Mouse (Mus musculus) adrenal gland, postnatal 36 days (tissue): ENCODE results near the gene Maml2. TPM values are rescaled to one million over a fixed set of nuclear protein-coding genes. Genes with fewer than 3 reads are reported as not detected.

Source experiments
- DNase-seq, 2 experiments: peaks; one replicate each; pipeline ENCODE4 v3.0.0; 2021; ENCODE audit warnings: mixed read lengths in 1 of 2
- total RNA-seq, 2 experiments: library from RNA; stranded (reverse); gene quantifications; 2 replicates each; pipeline ENCODE4 v1.2.3; 2021

The Maml2 gene
- total RNA-seq, 2 experiments from 2014 or later, result 5.9 to 7.4 TPM

- no peak for DNase-seq
Measured at GRCm38 (mm10) chr9:13493746-13494145, 196.0 kb downstream of the Maml2 start.

- DNase-seq, result no peak
Measured at GRCm38 (mm10) chr9:13495530-13495929, 197.8 kb downstream of the Maml2 start.

GRCm38 (mm10) chr9:13497016-13497415 lies 199.3 kb downstream of the Maml2 start:
- no peak for DNase-seq

- no peak for DNase-seq
Measured at GRCm38 (mm10) chr9:13497690-13498333, 200.1 kb downstream of the Maml2 start.

- DNase-seq, result no peak
Measured at GRCm38 (mm10) chr9:13500045-13500444, 202.3 kb downstream of the Maml2 start.

- DNase-seq, result no peak
Measured at GRCm38 (mm10) chr9:13505024-13505423, 207.3 kb downstream of the Maml2 start.

GRCm38 (mm10) chr9:13506956-13507821 lies 209.4 kb downstream of the Maml2 start:
- no peak for DNase-seq

- DNase-seq, result peak in 1 of 2 experiments; percentile 31
Measured at GRCm38 (mm10) chr9:13507822-13508188, 210.0 kb downstream of the Maml2 start.

GRCm38 (mm10) chr9:13509751-13510150 lies 212.0 kb downstream of the Maml2 start:
- no peak for DNase-seq

- DNase-seq, result peak in 1 of 2 experiments; percentile 56
Measured at GRCm38 (mm10) chr9:13510621-13511369, 213.0 kb downstream of the Maml2 start.

- DNase-seq, result peak in 1 of 2 experiments; percentile 47
Measured at GRCm38 (mm10) chr9:13513135-13513534, 215.4 kb downstream of the Maml2 start.

- no peak for DNase-seq
Measured at GRCm38 (mm10) chr9:13514435-13514834, 216.7 kb downstream of the Maml2 start.

- DNase-seq, result no peak
Measured at GRCm38 (mm10) chr9:13515976-13516375, 218.2 kb downstream of the Maml2 start.

GRCm38 (mm10) chr9:13518031-13518430 lies 220.3 kb downstream of the Maml2 start:
- DNase-seq, result no peak

- DNase-seq, result no peak
Measured at GRCm38 (mm10) chr9:13518441-13518971, 220.7 kb downstream of the Maml2 start.

- DNase-seq, result no peak
Measured at GRCm38 (mm10) chr9:13522061-13522820, 224.5 kb downstream of the Maml2 start.

- no peak for DNase-seq
Measured at GRCm38 (mm10) chr9:13523046-13523445, 225.3 kb downstream of the Maml2 start.

GRCm38 (mm10) chr9:13525075-13525474 lies 227.3 kb downstream of the Maml2 start:
- no peak for DNase-seq

- no peak for DNase-seq
Measured at GRCm38 (mm10) chr9:13525561-13526255, 228.0 kb downstream of the Maml2 start.

GRCm38 (mm10) chr9:13530575-13530974 lies 232.8 kb downstream of the Maml2 start:
- DNase-seq, result no peak
